Mouse (Mus musculus): ENCODE measurements around the gene Sult3a1.
"Not testable (repeated sequence)": the region's sequence is repeated elsewhere in the genome, so short reads cannot be mapped to it uniquely, and the experiment has no call there.

Gene Sult3a1

GRCm38 (mm10) chr10:33857421-33857820, at the start of gene Sult3a1:
Sult3a1 (plus strand) TSS chr10:33857721.
- DNase-seq (ENCODE audit: low spot score), result no peak

GRCm38 (mm10) chr10:33811807-33812206, 45.7 kb upstream of the Sult3a1 start:
- no peak for DNase-seq (ENCODE audit: low spot score)

GRCm38 (mm10) chr10:33814266-33814665, 43.3 kb upstream of the Sult3a1 start:
- no peak for DNase-seq (ENCODE audit: low spot score)

DNA sequence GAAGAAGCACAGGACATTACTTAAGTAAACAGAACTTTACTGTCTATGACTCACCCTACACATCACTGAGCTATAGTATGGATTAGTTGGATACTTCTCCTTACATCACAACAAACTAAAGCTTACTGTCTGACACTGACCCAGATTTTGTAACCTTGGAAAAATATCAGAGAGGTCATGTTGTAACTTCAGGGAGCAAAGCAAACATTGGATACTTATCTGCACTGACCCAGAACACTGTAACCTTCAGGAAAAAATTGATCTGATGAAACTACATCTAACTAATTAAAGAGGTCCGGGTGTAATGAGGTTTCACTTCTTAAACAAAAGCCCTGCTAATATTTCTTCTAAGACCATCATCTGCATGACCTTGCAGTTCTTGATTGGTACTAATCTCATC, 40.6 kb upstream of the Sult3a1 start:
- no peak for DNase-seq (ENCODE audit: low spot score)

GRCm38 (mm10) chr10:33820892-33821291, 36.6 kb upstream of the Sult3a1 start:
- no peak for DNase-seq (ENCODE audit: low spot score)

GRCm38 (mm10) chr10:33865994-33866393, 8.5 kb downstream of the Sult3a1 start:
- DNase-seq (ENCODE audit: low spot score), result no peak

- no peak for DNase-seq (ENCODE audit: low spot score)
Measured at GRCm38 (mm10) chr10:33870441-33870840, 12.9 kb downstream of the Sult3a1 start.

DNA sequence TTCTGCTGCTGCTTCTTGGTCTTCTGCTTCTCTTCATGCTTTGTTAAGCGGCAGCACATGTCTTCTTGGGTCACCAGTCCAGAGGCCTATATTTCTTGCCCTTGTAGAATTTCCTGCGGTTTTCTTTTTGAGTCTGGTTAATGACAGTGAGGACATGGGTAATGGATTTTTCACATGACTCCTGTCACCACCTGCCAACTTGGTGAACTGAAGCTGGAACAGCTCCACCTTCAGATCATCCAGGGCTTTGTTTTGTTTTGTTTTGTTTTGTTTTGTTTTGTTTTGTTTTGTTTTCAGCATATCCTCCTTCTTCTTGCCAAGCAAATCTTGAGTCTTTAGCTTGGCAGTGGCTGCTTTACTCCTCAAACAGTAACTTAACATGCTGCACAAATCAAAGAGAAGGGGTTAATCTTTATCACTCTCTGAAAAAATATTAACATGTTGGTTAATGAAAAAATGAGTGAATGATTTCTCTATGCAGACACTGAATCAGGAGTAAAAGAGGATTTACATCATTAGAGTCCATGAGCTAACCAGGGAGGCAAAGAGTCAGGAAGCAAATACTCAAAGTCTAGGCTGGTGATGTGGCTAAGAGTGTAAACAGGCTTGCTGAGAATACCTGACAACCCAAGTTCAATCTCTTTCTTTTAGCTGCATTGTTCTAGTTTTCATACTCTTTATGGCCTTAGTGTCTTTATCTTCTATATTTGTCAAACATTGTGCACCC, 15.3 kb downstream of the Sult3a1 start:
- DNase-seq (ENCODE audit: low spot score), result no peak

- DNase-seq (ENCODE audit: low spot score), result not testable (repeated sequence)
Measured at GRCm38 (mm10) chr10:33882411-33882810, 24.9 kb downstream of the Sult3a1 start.

DNA sequence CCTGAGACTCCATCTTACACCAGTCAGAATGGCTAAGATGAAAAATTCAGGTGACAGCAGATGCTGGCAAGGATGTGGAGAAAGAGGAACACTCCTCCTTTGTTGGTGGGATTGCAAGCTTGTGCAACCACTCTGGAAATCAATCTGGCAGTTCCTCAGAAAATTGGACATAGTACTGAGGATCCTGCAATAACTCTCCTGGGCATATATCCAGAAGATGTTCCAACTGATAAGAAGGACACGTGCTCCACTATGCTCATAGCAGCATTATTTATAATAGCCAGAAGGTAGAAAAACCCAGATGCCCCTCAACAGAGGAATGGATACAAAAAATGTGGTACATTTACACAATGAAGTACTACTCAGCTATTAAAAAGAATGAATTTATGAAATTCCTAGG, 44.0 kb downstream of the Sult3a1 start:
- DNase-seq (ENCODE audit: low spot score), result not testable (repeated sequence)

DNA sequence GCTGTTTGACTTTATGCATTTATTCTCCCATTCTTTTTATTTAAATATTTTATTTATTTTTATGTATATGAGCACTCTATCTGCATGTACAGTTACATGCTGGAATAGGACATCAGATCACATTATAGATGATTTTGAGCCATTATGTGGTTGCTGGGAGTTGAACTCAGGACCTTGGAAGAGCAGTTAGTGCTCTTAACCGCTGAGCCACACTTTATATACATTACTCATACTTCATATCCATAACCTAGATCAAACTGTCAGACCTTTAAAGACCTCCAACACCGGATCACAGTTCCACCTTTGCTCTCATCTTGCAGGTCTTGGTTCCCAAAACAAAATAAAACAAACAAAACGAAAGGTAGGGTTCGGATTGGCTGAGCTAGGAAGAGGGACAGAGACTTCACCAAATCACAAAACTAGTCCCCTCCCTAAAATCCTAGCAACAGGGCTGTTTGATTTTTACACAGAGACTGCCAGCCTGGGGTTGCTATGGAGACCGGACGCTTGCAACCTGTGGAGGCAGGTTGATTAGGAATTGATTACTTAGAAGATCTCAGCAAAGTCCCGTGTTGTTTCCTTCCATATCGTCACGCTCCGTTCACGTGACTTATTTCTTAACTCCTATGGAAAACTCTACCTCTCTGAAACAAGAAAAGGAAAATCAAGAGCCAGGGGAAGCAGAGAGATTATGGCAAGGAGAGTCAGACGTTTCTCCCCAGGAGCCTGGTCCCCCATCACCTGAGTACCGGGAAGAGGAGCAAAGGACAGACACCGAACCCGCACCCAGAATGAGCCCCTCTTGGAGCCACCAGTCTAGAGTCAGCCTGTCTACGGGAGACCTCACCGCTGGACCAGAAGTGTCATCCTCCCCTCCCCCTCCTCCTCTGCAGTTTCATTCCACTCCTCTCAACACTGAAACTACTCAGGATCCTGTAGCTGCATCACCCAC, 47.3 kb downstream of the Sult3a1 start, which contains the start of gene Rsph4a:
Gene Rsph4a (plus strand): TSS at position 582 of the 952 bp plus-strand sequence.
- peak; percentile 31 for DNase-seq (ENCODE audit: low spot score)

DNA sequence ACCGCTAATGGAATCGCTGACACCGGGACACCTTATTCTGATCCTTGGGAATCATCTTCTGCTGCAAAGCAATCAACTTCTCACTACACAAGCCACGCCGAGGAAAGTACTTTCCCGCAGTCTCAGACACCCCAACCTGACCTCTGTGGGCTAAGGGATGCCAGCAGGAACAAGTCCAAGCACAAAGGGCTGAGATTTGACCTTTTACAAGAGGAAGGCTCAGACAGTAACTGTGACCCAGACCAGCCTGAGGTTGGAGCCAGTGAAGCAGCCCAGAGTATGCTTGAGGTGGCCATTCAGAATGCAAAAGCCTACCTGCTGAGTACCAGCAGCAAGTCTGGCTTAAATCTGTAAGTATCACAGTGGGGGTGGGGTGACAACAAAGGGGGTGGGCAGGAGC, 48.0 kb downstream of the Sult3a1 start:
- DNase-seq (ENCODE audit: low spot score), result no peak

Measured in layer of hippocampus, adult 9-10 months (tissue).